Mouse (Mus musculus) midbrain, embryonic 11.5 days (tissue): ENCODE measurements around the gene Celsr1. TPM values are rescaled to one million over a fixed set of nuclear protein-coding genes. Genes with fewer than 3 reads are reported as not detected.

Source experiments
- ATAC-seq: fragments of 200-750 bp; cut with Nextera tagmentation; 2 replicates; pipeline ENCODE4 v1.8.0; 2017; ENCODE audit warnings: moderate TSS enrichment, moderate library complexity; ENCODE audit not compliant: low FRiP score
- DNase-seq: peaks from one replicate; pipeline ENCODE4 v3.0.0; 2015; ENCODE audit warnings: low spot score; ENCODE audit errors: missing footprints
- H3K27ac ChIP-seq: fragments of 300-500 bp; sonication (generic); 2 replicates; pipeline ENCODE4 v1.5.1; 2014; ENCODE audit warnings: low read depth, low read length
- H3K27me3 ChIP-seq: fragments of 300-500 bp; sonication (generic); 2 replicates; pipeline ENCODE4 v1.6.1; 2014; ENCODE audit warnings: mild to moderate bottlenecking, low read length, moderate library complexity, mixed read lengths; ENCODE audit not compliant: control insufficient read depth, insufficient read depth
- H3K36me3 ChIP-seq: fragments of 300-500 bp; sonication (generic); 2 replicates; pipeline ENCODE4 v1.6.1; 2014; ENCODE audit warnings: mild to moderate bottlenecking, low read length, moderate library complexity, mixed read lengths; ENCODE audit not compliant: control insufficient read depth, insufficient read depth
- H3K4me1 ChIP-seq: fragments of 300-500 bp; sonication (generic); 2 replicates; pipeline ENCODE4 v1.6.1; 2014; ENCODE audit warnings: low read length; ENCODE audit not compliant: control insufficient read depth, insufficient read depth
- H3K4me2 ChIP-seq: fragments of 300-500 bp; sonication (generic); 2 replicates; pipeline ENCODE4 v1.6.1; 2014; ENCODE audit warnings: mild to moderate bottlenecking, moderate library complexity
- H3K4me3 ChIP-seq: fragments of 300-500 bp; sonication (generic); 2 replicates; pipeline ENCODE4 v1.5.1; 2014; ENCODE audit warnings: low read depth, low read length
- H3K9ac ChIP-seq: fragments of 300-500 bp; sonication (generic); 2 replicates; pipeline ENCODE4 v1.6.1; 2014; ENCODE audit warnings: low read length
- H3K9me3 ChIP-seq: fragments of 300-500 bp; sonication (generic); 2 replicates; pipeline ENCODE4 v1.6.1; 2016; ENCODE audit warnings: low read length; ENCODE audit not compliant: control insufficient read depth
- WGBS: fragments of 180-500 bp; shearing (Covaris S2); extraction: QIAGEN DNeasy Blood & Tissue Kit; methylation state at CpG from one replicate; pipeline ENCODE4 v1.1.7; 2014; 5-methylcytosine and 5-hydroxymethylcytosine counted together
- polyA plus RNA-seq: library from polyadenylated mRNA; unstranded; fragments of >200 nt; fragmentation: Nextera tagmentation; extraction: Ambion mirVana; gene quantifications from 2 replicates; pipeline ENCODE4 v1.2.1, GENCODE M21; 2014

Celsr1 gene
- polyA plus RNA-seq, 1 experiment from 2014 or later, result 4.9 TPM

DNA sequence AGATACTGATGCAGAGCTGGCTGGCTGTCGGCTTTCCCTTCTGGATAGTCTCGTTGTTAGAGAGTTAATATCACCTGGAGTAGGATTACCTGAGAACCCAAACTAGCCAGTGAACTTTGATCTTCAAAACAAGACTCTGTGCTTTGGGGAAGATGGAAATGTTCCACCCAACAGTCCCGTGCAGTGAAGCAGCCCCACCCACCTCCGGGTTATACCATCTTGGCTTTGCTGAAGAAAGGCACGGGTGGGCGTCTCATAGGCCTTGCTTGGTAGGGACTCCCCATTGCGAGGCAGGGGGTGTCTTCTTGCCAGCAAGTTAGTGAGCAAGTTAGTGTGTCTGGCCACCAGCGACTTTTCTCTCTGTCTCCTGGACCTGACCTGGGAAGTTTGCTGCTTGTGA, 42.8 kb upstream of the Celsr1 start:
- Histone ChIP-seq H3K4me2 (no peak overlapping the region), H3K36me3 (no peaks in the 10 kb centered on the region), H3K4me1 (peaks cover 6% of the 10 kb centered on the region), H3K27ac (no peak overlapping the region), H3K4me3 (no peak overlapping the region), H3K27me3 (no peaks in the 10 kb centered on the region), H3K9ac (no peak overlapping the region), H3K9me3 (no peaks in the 10 kb centered on the region)
- no peak for DNase-seq
- 83% methylated on average over 8 of the region's 8 CpGs for whole genome bisulfite sequencing
- ATAC-seq, result no peak

GRCm38 (mm10) chr15:86076048-86076315, 42.4 kb upstream of the Celsr1 start:
- no peaks in the 10 kb centered on the region for H3K27me3 ChIP-seq
- peaks cover 2% of the 10 kb centered on the region; the same call in 1 of the 2 replicates for H3K4me1 ChIP-seq
- no peak for DNase-seq
- H3K4me2 ChIP-seq, result no peak overlapping the region
- no peak overlapping the region for H3K9ac ChIP-seq
- H3K36me3 ChIP-seq, result no peaks in the 10 kb centered on the region
- no peaks in the 10 kb centered on the region for H3K9me3 ChIP-seq
- WGBS, result 80% methylated on average over 2 of the region's 2 CpGs
- no peak for ATAC-seq
- no peak overlapping the region for H3K4me3 ChIP-seq
- no peak overlapping the region for H3K27ac ChIP-seq

DNA sequence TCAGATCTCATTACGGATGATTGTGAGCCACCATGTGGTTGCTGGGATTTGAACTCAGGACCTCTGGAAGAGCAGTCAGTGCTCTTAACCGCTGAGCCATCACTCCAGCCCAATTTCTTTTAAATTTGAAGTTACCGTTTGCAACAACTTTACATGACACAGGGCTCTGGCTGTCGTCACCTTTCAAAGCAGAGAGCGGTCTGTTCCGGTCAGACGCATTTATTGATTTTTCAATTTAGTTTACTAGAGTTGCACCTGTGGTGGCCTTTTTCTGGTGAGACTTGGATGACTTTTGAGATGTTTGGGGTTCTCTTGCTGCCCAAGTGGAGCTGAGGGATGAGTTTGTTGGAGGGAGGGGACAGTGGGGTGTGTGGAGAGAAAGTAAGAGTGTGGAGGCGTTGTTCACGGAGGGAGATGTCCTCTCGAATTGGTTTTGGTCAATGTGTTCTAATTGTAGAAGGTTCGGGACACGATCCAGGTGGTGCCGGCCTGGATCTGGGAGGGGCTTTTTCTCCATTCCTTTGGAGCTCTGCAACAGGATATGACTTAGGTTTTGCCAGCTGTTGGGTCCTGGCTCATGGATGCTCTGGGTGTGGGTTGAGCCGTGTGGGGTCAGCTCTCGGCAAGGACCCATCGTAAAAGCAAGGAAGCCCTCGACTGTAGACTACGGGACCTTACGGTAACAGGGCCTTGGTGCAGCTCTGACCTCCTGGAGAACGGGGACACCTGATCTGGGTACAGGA, 41.9 kb upstream of the Celsr1 start:
- WGBS, result 94% methylated on average over 20 of the region's 20 CpGs
- DNase-seq (no peak), ATAC-seq (no peak)
- H3K36me3 ChIP-seq, result no peaks in the 10 kb centered on the region
- no peaks in the 10 kb centered on the region for H3K9me3 ChIP-seq
- no peaks in the 10 kb centered on the region for H3K4me1 ChIP-seq
- H3K9ac ChIP-seq, result no peak overlapping the region
- no peak overlapping the region for H3K4me3 ChIP-seq
- H3K4me2 ChIP-seq, result no peak overlapping the region
- H3K27ac ChIP-seq, result no peak overlapping the region
- no peaks in the 10 kb centered on the region for H3K27me3 ChIP-seq

DNA sequence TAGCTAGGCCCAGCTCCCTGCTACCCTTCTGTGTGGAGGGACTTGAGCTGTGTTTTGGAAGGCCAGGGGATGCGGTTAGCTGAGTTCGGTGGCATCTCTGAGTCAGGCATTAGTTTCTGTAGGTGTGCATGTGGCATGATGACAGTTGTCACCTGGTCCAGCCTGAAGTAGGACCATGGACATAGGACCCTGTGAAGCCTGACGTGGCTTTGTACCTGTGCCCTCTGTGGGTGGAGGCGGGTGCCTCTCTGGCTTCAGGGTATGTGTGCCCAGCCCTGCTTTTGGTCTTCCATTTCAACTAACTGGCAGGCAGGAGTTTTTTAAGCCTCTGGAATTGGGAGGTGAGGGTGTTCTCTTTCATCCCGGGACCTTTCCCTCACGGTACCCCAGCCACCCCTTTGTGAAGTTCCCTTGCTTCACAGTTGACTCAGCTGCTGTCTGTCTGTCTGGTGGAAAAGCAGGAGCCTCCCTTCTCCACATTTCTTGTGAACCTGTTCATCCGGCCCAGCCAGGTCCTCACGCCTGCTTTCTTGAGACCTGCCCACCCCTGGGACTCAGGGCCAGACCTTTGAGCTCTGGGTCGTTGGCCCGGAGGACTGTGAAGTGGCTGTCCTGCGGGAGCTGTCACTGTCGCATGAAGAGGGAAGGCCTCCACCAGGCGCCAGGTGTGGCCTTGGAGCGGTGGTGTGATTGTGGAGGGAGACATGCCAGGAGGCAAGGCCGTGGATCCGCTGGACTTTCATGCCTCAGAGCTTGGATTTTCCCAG, 40.8 kb upstream of the Celsr1 start:
- ATAC-seq, result no peak
- H3K27me3 ChIP-seq, result no peaks in the 10 kb centered on the region
- H3K9me3 ChIP-seq, result no peaks in the 10 kb centered on the region
- no peak overlapping the region for H3K27ac ChIP-seq
- 0 out of 2 replicates have a peak, but pooled peaks cover 2% of the 10 kb centered on the region for H3K4me1 ChIP-seq
- WGBS, result 91% methylated on average over 16 of the region's 16 CpGs
- H3K36me3 ChIP-seq, result no peaks in the 10 kb centered on the region
- no peak for DNase-seq
- no peak overlapping the region for H3K4me3 ChIP-seq
- no peak overlapping the region for H3K4me2 ChIP-seq
- H3K9ac ChIP-seq, result no peak overlapping the region

GRCm38 (mm10) chr15:86071166-86071565, 37.6 kb upstream of the Celsr1 start:
- Histone ChIP-seq H3K4me2 (no peak overlapping the region), H3K27me3 (no peaks in the 10 kb centered on the region), H3K9me3 (no peaks in the 10 kb centered on the region), H3K4me1 (0 out of 2 replicates have a peak, but pooled peaks cover 2% of the 10 kb centered on the region), H3K27ac (no peak overlapping the region), H3K36me3 (no peaks in the 10 kb centered on the region), H3K9ac (no peak overlapping the region), H3K4me3 (no peak overlapping the region)
- 80% methylated on average over 1 of the region's 1 CpGs for whole genome bisulfite sequencing
- DNase-seq, result no peak
- no peak for ATAC-seq

DNA sequence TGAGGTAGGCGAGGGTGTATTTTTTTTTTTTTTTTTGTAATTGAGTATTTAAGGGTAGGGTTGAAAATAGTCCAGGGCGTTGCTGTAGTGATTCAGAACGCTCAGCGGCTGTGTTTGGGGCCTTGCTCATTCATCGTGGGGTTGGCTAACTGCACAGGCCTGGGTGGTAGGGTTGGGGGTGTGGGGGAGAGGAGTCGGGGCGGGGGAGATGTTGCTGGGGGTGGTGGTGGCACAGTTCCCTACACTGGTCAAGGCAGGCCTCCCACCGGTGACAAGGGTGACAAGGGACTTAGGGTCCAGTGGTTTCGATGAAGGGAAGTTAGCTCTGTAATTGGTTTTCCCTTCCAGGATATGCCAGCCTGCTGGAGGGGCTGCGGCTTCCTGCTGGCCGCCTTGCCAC, 36.8 kb upstream of the Celsr1 start:
- WGBS, result 69% methylated on average over 11 of the region's 11 CpGs
- Histone ChIP-seq H3K4me3 (no peak overlapping the region), H3K4me1 (0 out of 2 replicates have a peak, but pooled peaks cover 2% of the 10 kb centered on the region), H3K27ac (no peak overlapping the region), H3K9me3 (no peaks in the 10 kb centered on the region), H3K36me3 (no peaks in the 10 kb centered on the region), H3K9ac (no peak overlapping the region), H3K27me3 (no peaks in the 10 kb centered on the region), H3K4me2 (no peak overlapping the region)
- ATAC-seq, result no peak
- DNase-seq, result peak; percentile 23

- Histone ChIP-seq H3K9ac (no peak overlapping the region), H3K9me3 (no peaks in the 10 kb centered on the region), H3K4me3 (no peak overlapping the region), H3K27me3 (no peaks in the 10 kb centered on the region), H3K36me3 (no peaks in the 10 kb centered on the region), H3K4me2 (no peak overlapping the region), H3K27ac (no peak overlapping the region), H3K4me1 (0 out of 2 replicates have a peak, but pooled peaks cover 2% of the 10 kb centered on the region)
- ATAC-seq, result no peak
- 82% methylated on average over 10 of the region's 10 CpGs for WGBS
- peak; percentile 35 for DNase-seq
Measured at GRCm38 (mm10) chr15:86069011-86069791, 35.6 kb upstream of the Celsr1 start.

DNA sequence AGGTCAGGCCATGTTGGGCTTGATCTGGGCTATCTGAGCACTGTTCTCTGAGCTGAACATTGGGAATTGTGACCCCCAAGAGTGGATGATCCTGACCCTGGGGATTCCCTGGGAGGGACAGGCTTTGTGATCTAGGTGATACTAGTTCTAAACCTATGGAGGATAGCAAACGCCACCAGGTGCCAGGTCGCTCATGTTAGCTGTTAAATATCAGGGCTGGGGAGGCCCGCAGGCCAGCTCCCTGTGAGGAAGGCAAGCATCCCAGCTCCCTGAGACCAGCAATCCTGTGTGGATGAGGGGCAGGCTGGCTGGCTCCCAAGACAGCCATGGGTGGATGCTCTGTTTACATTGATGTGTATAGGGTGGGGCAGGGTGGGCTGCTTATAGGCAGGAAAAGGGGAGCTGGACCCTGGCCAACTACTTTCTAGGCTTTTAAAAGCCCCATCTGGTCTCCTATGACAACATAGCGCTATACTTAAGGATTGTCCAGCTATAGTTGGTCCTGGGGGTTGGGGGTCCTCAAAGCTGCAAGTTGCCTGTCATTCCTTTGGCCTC, 34.4 kb upstream of the Celsr1 start:
- H3K36me3 ChIP-seq, result no peaks in the 10 kb centered on the region
- H3K4me1 ChIP-seq, result 0 out of 2 replicates have a peak, but pooled peaks cover 2% of the 10 kb centered on the region
- H3K27me3 ChIP-seq, result no peaks in the 10 kb centered on the region
- ATAC-seq, result no peak
- no peak overlapping the region for H3K27ac ChIP-seq
- 99% methylated on average over 4 of the region's 4 CpGs for WGBS
- H3K9me3 ChIP-seq, result no peaks in the 10 kb centered on the region
- H3K4me2 ChIP-seq, result no peak overlapping the region
- no peak for DNase-seq
- no peak overlapping the region for H3K9ac ChIP-seq
- H3K4me3 ChIP-seq, result no peak overlapping the region

GRCm38 (mm10) chr15:86067581-86067910, 34.0 kb upstream of the Celsr1 start:
- Histone ChIP-seq H3K4me2 (no peak overlapping the region), H3K27ac (no peak overlapping the region), H3K4me1 (0 out of 2 replicates have a peak, but pooled peaks cover 2% of the 10 kb centered on the region), H3K36me3 (no peaks in the 10 kb centered on the region), H3K9ac (no peak overlapping the region), H3K9me3 (no peaks in the 10 kb centered on the region), H3K4me3 (no peak overlapping the region), H3K27me3 (no peaks in the 10 kb centered on the region)
- WGBS, result 79% methylated on average over 6 of the region's 6 CpGs
- DNase-seq, result no peak
- ATAC-seq, result no peak
